Mouse (Mus musculus) Muller cell, postnatal 12 days (primary cell): ENCODE measurements around the gene Gramd4.
"Not testable (repeated sequence)": the region's sequence is repeated elsewhere in the genome, so short reads cannot be mapped to it uniquely, and the experiment has no call there.

ENCODE experiments used
- DNase-seq: peaks from one replicate; pipeline ENCODE4 v3.0.0-alpha.2; 2015; ENCODE audit errors: inconsistent ontology term

Gramd4 gene

DNA sequence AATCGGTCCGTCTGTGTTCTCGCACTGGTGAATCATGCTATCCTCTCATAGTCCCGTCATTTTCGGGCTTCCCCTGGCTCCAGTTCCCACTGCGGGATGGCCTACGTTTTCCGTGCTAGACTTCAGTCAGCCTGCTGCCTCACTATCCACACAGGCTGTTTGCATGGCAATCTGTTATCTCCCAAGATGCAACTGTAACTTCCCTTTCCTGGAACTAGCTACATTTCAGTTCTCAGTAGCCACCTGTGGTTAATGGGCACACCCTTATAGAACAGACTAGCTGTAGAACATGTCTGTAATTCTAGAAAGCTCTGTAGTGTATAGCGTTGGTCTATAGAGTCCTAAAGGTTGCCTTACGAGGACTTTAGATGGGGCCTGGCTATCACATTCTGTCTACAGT is 6.3 kb upstream of the Gramd4 start:
- no peak for DNase-seq

DNA sequence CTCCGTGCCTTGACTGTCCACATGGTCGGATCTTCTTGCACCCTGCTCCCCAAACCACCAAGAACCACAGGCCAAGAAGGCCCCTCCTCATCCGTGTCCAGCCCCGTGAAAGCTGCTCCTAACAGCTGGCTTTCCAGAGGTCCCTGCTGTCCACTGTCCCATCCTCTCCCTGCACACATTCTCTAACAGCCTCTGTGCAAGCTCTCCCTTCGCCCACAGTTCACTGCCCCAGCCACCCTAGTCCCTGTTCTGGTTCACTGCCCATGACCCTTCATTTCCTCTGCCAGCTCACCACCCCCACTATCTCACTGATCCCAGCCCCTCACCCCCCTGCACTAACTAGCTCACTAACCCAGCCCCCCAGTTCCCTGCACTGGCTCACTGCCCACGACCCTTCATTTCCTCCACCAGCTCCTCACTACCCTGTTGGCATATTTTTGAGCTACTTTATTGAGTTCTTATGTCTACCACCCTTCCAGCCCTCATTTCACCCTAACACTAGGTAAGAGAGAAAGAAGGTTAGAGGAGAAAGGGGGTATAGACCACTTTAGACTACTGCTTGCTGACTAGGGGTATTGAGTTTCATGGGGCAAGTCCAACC is 5.5 kb upstream of the Gramd4 start:
- no peak for DNase-seq

DNA sequence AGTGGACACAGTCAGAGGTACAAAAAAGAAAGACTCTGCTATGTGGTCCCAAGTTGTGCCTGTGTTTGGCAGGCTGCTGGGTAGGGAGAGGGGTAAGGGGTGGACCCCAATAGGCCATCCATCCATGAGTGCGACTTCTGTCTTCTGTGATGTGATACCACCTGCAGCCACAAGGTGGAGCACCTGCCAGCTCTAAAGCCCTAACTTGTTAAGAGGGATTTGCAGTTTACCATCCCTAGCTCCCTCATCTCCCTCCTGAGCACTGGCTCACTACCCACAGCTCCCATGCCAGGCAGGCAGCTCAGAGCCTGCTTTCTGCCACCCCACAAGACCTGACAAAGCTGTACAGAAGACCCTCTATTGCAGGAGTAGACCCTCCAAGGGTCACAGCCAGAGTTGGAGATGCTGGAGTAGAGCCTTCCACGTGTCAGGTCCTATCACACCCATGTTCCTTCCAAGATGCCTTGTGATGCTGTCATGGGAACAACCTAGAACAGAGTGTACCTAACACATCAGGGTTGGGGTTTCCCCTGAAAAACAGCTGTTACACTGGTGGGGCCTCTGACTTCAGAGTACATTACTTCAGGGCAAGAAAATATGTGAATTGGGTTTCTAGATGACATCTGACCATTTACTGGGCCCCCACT is 3.5 kb upstream of the Gramd4 start:
- peak; percentile 55 for DNase-seq

DNA sequence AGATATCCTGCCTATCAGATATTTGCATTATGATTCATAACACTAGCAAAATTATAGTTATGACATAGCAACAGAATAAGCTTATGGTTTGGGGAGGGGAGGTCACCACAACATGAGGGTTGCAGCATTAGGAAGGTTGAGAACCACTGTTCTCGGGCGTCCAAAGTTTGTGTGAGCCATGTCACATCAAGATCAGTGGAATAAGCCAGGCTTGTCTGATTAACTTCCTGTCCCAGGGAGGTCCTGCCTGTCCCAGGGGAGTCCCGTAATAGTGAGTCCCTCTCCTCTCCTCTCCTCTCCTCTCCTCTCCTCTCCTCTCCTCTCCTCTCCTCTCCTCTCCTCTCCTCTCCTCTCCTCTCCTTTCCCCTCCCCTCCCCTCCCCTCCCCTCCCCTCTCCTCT is 2.6 kb upstream of the Gramd4 start:
- DNase-seq: not testable (repeated sequence)

DNA sequence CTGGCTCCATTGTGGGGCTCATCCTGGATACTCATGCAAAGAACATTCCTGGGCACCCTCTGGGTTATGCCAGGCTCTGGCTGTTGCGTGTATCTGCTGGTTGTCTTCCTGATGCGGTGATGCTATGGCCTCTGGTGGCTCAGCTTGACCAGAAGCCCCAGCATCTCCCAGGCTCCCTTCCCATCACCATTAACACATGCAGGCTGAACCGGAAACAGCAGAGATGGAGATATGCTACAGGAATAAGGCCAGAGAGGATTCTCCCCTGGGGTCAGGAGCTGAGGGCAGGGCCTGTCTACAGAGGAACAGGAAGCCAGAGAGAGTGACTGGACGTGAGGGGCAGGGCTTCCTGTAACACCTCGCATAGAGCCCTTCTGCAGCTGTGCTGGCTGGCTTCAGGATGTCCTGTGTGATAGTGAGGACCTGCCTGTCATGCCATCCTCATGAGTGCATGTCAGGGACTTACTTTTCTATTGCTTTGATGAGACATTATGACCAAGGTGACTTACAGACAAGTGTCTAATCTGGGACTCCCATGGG is 1.2 kb upstream of the Gramd4 start:
- DNase-seq: no peak

DNA sequence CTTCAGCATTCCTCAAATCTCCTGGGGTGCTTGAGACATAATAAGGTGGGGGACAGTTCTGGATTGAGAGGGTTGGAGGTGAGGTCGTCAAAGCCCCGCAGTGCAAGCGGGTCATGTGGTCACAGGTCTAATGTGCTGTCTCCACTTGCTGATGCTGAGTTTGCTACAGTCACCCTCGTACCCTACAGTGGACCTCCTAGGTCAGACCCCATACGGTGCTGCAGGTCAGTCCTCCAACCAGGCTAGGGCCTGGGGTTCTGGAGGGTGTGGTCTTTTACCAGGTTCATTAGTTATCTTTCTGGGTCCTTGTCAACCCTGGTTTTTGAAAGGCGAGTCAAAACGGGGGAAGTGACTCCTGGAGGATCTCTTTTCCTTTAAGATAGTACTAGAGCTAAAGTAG is 413 bp downstream of the Gramd4 start:
- no peak for DNase-seq

DNA sequence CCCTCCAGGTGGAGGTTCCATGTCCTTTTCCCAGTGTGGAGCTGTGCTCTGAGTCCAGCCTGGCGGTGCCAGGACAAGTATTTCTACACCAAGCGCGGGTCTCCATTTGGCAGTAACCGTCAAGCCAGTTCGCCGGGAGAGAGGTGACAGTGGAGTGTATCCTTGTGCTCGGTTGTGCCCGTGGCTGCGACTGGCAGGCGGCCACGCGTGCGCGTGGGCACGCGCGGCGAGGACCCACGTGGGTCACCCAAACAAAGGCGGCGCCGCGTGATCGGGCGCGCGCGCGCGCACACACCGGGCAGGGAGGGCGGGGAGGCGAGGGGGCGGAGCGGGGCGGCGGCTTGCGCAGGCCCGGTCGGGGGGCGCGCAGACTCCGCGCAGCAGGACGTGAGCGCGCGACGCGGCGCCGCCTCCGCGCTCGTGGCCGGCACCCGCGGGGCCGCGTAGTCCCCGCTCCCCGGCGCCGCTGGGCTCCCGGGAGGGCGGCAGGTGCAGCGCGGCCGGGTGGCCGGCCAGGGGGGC is 960 bp downstream of the Gramd4 start:
- peak; percentile 94 for DNase-seq

DNA sequence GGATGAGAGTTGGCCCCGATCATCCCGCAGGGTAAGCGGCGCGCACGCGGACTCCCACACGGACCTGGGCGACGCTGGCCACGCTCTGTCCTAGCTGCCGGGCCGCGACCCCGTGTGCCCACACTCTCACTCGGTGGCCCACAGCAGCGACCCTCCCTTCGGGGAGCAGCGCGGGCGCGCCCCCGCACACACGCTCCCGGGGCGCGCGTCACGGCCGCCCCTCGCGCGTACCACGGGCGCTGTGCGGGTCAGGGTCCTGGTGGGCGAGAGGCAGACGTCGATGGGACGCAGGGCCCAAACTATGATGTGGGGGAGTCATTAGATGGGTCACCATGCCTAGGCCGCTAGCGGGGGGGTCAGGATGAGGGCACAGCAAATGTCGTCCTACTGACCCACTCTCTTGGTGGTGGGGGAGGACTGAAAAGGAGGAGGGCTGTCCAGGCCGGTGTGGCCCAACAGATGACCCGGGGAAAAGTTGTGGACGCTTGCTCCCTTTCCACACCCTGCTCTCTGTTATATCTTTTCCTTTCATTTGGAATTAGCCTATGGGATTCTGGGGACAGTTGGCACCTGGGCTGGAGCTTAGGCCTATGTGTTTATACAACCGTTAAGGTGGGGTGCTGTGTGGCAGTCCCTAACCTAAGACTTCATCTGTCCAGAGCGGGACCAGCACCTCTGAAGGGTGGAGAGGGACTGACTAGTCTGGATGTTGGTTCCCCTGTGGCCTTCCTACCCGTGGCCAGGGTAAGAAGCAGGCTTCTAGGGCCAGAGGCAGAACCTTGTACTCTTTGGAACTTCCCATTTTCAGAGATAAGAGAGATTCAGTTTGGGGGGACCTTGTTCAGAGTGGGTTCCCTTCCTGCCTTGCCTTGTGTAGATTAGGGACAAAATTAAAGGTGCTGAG is 1.7 kb downstream of the Gramd4 start:
- peak; percentile 52 for DNase-seq

DNA sequence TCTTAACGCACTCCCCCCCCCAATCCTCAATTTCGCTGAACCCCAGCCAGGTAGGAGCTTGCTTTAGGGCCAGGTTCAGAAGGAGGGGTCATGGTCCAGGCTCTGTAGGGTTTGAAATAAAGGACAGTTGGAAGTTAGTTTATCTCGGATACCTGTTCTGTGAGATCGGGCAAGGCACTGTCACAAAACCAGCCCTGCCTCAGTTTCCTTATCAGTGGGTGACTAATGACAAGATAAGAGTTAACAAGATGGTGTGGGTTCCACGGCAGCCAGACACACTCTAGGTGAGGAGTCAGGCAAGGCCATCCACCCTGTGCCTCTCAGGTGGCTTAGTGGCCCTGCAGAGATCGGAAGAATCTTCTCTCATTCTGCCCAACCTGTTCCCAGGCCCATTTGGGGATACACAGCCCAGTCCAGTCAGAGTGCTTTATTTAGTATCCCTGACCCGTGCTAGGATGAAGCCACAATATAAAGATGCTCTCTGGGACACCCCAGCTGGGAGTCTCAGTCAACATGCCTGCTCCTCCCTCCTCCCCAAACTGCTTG is 2.4 kb downstream of the Gramd4 start:
- DNase-seq: no peak

DNA sequence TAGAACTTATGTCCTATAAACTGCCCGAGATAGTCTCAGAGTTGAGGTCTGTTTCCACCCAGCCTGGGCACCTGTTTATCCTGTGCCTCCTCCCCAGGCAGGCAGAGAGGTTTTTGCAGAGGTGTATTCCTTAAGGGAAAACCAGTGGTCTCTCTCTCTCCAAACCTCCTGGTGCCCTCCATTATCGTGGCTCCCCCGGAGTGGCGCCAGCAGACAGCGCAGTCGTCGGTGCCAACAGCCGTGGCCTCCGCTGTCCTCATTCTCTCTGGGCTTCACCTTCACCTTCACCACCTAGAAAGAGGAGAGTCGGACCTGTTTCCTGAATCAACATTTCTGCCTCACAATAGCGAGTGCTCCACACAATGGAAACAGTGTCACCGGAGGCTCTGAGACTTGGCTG is 3.1 kb downstream of the Gramd4 start:
- no peak for DNase-seq

DNA sequence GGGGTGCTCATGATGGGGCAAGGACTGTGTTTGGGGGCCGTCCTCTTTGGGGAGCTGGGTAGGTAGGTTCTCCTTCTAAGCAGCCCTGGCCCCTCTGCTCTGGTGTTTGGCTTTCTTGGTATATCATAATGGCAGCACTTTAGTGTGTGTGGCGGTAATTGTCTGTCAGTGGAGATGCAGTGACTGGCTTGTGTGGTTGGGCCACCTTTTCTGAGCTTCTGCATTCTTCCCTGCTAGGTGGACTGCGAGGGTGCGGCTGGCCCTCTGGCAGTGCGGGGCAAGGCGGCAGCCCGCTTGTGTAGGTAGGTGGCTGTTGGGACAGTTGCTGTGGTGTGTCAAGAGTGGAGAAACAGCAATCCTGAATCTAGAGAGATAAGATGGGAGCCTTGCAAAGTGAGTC is 3.7 kb downstream of the Gramd4 start:
- no peak for DNase-seq

DNA sequence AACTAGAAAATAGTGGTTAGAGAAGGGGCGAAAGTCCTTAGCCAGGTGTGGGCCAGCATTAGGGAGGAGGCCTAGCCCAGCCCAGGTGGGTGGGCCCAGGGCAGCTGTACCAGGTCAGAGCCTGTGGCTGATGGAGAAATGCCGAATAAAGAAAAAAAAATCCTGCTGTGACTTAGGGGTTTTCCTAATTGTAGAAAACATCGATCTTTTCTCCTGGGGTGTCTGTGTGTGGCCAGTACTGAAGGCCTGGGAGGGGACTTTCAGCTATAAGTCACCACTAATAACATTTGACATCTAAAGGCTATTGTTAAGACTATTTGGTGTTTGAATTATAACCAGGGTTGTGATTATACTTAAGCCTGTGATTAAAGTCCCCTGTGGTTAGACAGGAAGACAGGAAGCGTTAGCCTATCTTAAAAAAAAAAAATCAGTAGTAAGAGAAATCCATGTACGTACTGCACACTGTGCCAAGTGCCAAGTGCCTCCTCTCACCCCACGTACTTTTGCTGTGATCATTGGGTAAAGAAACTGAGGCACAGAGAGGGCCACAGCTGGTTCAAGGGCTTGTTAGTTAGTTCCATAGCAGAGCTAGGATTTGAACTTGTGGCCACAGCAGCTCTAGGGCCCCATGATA is 4.5 kb downstream of the Gramd4 start:
- no peak for DNase-seq

DNA sequence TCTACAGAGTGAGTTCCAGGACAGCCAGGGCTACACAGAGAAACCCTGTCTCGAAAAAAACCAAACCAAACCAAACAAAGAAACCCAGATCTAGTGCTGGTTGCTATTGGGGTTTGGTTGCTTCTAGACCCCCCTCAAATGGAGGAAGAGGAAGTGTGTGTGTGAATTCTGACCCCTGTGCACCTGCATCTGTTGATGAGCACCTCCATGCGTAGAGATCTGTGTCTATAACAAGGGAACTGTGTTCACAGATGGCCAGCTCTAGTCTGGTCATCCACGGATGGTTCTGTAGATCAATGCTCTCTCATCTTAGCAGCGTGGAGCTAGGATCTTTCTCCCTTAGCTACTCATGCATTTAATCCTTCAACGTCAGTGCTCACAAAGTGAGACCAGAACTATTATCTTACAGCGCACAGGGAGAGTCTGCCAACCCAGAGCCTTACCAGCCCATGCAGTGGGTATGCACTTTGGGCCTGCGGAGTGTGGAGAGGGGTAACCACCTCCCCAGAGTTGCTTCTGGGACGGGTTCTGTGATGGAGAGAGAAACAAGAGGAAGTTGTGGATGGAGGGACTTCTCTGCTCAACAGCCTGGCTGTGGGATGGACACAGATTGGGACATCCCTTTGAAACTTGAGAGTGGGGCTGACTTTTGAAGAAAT is 6.8 kb downstream of the Gramd4 start:
- no peak for DNase-seq

DNA sequence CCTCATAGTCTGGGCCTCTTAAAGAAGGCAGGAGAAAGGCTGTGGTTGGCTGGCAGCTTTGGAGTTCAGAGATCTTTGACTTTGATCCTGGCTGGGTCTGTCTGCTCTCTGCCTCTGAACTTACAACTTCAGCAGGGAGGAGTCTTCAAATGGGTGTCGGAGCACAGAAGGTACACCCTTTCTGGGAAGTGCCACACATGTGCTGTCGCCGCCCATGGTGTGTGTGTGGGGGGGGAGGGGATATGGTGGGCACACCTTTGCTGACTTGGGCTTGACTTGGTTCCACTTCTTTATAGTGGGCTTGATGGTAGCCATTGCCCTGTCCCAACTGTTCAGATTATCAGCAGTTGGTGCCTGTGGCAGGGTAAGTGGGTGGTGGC is 7.3 kb downstream of the Gramd4 start:
- no peak for DNase-seq

DNA sequence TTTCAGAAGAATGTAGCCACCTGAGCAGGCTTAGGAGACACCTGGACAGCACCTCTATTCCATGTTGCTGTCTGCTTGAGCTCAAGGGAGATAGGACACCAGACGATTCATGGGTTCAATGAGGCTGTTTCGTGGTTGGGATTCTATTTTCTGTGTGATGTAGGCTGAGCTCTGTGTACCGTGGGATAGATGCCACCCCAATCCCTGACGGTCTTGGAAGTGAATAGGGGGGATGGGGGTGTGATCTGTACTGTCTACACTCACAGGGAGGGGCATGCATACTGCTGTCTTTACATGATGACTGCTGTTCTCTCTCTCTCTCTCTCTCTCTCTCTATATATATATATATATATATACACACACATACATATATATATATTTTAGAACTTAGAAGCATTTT is 7.9 kb downstream of the Gramd4 start:
- no peak for DNase-seq

DNA sequence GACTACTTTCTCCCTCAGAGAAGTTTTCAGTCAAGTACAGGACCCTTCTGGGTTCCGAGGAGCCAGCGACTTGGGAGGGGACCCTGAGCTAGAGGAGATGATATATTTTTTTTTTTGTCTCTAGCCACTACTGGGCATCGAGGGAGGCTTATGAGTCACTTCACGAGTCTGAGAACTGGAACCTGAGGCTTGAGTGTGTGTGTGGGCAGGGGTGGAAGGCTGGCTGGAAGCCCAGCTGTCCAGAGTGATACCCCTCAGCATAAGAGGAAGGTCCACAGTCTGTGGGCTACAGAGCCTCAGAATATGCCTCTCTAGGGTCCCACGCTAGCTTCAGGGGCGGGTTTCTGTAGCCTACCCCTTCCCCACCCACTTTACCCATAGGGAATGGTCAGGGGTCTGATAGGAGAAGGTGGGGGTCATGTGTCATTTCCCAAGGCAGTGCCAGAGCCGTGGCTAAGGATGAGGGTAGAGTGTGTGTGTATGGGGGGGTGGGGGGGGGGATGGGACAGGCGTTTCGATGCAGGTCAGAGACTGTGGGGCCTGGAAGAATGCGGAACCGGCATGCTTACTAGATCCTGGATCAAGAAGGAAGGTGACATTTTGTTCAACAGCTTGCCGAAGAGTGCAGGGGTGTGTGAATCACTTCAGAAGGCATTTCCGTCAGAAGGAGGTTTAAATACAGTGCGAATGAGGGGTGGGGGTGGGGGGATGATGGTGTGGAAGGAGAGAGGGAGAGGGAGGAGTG is 9.5 kb downstream of the Gramd4 start:
- no peak for DNase-seq

DNA sequence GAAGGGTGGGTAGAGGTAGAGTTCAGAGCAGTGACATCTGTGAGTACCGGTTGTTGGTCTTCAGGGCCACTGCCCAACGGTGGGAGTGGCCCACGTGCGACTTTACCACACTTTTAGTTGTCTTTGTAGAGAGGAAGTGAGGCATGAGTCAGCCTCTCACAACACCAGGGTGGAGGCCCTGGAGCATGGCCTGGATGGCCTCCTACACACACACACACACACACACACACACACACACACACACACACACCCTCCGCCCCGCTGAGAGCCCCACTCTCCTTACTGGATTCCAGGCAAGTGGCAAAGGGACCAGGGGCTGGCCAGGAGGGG is 10.1 kb downstream of the Gramd4 start:
- DNase-seq: no peak

DNA sequence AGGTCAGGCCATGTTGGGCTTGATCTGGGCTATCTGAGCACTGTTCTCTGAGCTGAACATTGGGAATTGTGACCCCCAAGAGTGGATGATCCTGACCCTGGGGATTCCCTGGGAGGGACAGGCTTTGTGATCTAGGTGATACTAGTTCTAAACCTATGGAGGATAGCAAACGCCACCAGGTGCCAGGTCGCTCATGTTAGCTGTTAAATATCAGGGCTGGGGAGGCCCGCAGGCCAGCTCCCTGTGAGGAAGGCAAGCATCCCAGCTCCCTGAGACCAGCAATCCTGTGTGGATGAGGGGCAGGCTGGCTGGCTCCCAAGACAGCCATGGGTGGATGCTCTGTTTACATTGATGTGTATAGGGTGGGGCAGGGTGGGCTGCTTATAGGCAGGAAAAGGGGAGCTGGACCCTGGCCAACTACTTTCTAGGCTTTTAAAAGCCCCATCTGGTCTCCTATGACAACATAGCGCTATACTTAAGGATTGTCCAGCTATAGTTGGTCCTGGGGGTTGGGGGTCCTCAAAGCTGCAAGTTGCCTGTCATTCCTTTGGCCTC is 10.5 kb downstream of the Gramd4 start:
- DNase-seq: no peak

DNA sequence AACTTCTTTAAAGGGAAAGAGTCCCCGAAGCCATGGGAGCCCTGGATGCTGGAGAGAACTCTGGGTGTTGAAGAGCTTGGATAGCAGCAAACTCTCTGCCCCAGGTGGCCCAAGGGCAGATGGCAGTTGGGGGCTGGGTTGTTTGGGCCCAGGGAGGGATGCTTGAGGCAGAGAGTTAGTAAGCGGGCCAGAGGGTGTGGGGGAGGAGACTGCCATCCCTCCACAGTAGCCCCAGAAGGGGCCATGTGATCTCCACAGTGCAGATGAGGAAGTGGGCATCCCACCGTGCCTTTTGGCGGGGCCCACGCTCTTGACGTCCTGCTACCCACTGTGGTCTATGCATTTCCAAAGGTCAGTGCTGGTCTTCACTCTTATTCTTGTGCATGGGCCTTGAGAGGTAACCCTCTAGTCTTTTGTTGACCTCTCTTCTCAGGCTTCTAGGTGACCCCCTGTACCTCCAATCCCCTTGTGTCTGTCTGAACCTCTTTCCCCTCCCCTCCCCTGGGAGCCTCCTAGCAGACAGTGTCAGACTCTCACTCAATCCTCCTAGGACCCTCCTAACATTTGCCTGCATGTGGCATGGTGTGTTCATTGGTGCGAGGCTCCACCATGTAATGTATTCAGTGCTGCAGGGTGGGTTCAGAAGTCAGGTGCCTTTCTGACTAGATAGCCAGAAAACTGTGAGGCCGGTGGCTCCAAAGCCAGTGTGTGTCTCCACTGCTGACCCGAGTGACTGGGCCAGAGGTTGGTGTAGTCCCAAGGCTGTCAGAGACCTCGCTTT is 11.7 kb downstream of the Gramd4 start:
- no peak for DNase-seq
